Mouse (Mus musculus) forebrain, embryonic 14.5 days (tissue): Measurements from ENCODE around the gene Cdhr3. TPM values are rescaled to one million over a fixed set of nuclear protein-coding genes. Genes with fewer than 3 reads are reported as not detected.

ENCODE experiments used
- ATAC-seq: fragments of 200-750 bp; cut with Nextera tagmentation; 2 replicates; pipeline ENCODE4 v1.8.0; 2017; ENCODE audit warnings: mild to moderate bottlenecking, moderate library complexity
- DNase-seq: peaks from one replicate; pipeline ENCODE4 v3.0.0-alpha.2; 2015; ENCODE audit warnings: low spot score
- H3K27ac ChIP-seq: fragments of 300-500 bp; sonication (generic); 2 replicates; pipeline ENCODE4 v1.5.1; 2014; ENCODE audit warnings: low read depth, mild to moderate bottlenecking, control low read depth, low read length, moderate library complexity
- H3K27me3 ChIP-seq: fragments of 300-500 bp; sonication (generic); replicated peaks from 2 replicates; pipeline ENCODE4 v1.6.1; 2014; ENCODE audit warnings: low read length, control low read depth, mixed read lengths; ENCODE audit not compliant: control insufficient read depth, insufficient read depth
- H3K36me3 ChIP-seq: fragments of 300-500 bp; sonication (generic); 2 replicates; pipeline ENCODE4 v1.6.1; 2014; ENCODE audit warnings: low read length, control low read depth; ENCODE audit not compliant: control insufficient read depth, insufficient read depth
- H3K4me1 ChIP-seq: fragments of 300-500 bp; sonication (generic); 2 replicates; pipeline ENCODE4 v1.6.1; 2014; ENCODE audit warnings: antibody characterized with exemption, low read length, control low read depth; ENCODE audit not compliant: control insufficient read depth, insufficient read depth
- H3K4me2 ChIP-seq: fragments of 300-500 bp; sonication (generic); 2 replicates; pipeline ENCODE4 v1.6.1; 2014; ENCODE audit warnings: mild to moderate bottlenecking, control low read depth, low read length
- H3K4me3 ChIP-seq: fragments of 300-500 bp; sonication (generic); 2 replicates; pipeline ENCODE4 v1.5.1; 2014; ENCODE audit warnings: low read depth, low read length, control low read depth
- H3K9ac ChIP-seq: fragments of 300-500 bp; sonication (generic); 2 replicates; pipeline ENCODE4 v1.6.1; 2014; ENCODE audit warnings: mild to moderate bottlenecking, low read length, control low read depth, moderate library complexity
- H3K9me3 ChIP-seq: fragments of 300-500 bp; sonication (generic); replicated peaks from 2 replicates; pipeline ENCODE4 v1.6.1; 2016; ENCODE audit warnings: low read length, control low read depth, mixed read lengths; ENCODE audit not compliant: control insufficient read depth
- WGBS: fragments of 180-500 bp; shearing (Covaris S2); extraction: QIAGEN DNeasy Blood & Tissue Kit; methylation state at CpG from one replicate; pipeline ENCODE4 v1.1.7; 2014; 5-methylcytosine and 5-hydroxymethylcytosine counted together
- polyA plus RNA-seq: library from polyadenylated mRNA; unstranded; fragments of >200 nt; fragmentation: Nextera tagmentation; extraction: Ambion mirVana; gene quantifications from 2 replicates; pipeline ENCODE4 v1.2.1, GENCODE M21; 2014

Cdhr3 gene
- polyA plus RNA-seq = 0.08 and 0.16 TPM in 2 replicates

- H3K4me1 ChIP-seq = no peaks in the 10 kb centered on the region
- H3K27ac ChIP-seq = no peak within 1 kb of the TSS
- H3K27me3 ChIP-seq = no peaks in the 10 kb centered on the region
- no peak within 1 kb of the TSS for H3K4me3 ChIP-seq
- no peak for ATAC-seq
- no peak for DNase-seq
- no peaks in the 10 kb centered on the region for H3K36me3 ChIP-seq
- no peaks in the 10 kb centered on the region for H3K9me3 ChIP-seq
- no peak within 1 kb of the TSS for H3K4me2 ChIP-seq
- WGBS = 81% methylated on average over 6 of the region's 6 CpGs
- no peak within 1 kb of the TSS for H3K9ac ChIP-seq
These were observed at the start of gene Cdhr3 for GRCm38 (mm10) chr12:33092775-33093174. Gene Cdhr3 (minus strand): TSS chr12:33092875.

- Histone ChIP-seq H3K9me3 (no peaks in the 10 kb centered on the region), H3K36me3 (no peaks in the 10 kb centered on the region), H3K27me3 (no peaks in the 10 kb centered on the region), H3K4me3 (no peak overlapping the region), H3K4me1 (no peaks in the 10 kb centered on the region; the same call in 1 of the 2 replicates), H3K27ac (no peak overlapping the region), H3K4me2 (no peak overlapping the region), H3K9ac (no peak overlapping the region)
- DNase-seq = no peak
- ATAC-seq = no peak
- WGBS = 92% methylated on average over 3 of the region's 3 CpGs
These were observed 46.4 kb upstream of the Cdhr3 start for GRCm38 (mm10) chr12:33139083-33139482.

DNA sequence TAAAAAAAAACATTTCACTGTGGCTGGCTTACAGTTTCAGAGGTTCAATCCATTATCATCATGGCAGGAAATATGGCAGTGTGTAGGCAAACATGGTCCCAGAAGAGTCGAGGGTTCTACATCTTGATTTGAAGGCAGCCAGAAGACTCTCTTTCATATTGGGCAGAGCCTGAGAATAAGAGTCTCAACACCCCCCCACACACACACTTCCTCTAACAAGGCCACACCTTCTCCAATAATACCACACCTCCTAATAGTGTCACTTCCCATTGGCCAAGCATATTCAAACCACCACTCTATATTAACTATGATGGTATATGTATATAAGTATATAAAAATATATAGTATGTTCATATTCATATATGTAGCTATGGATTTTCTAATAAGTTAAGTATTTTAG, 45.2 kb upstream of the Cdhr3 start:
- ATAC-seq = no peak
- 100% methylated on average over 1 of the region's 1 CpGs for WGBS

DNA sequence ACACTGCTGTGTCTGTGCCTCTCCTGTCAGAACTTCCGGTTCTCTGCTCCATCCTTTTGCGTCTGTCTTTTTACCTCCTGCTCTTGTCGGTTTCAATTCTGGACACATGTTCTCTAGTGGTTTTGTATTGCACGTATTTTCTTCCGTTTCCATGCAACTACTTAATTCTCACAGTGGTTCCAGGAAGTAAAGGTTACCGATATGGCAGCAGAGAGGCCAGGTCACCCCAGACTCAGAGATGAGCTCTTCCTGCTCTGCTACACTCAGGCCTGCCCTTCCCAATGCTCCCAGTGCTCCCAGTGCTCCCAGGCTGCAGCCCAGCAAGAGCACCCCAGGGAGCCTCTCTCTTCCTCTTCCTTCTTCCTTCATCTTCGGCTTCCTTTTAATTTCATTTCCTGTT, 39.1 kb upstream of the Cdhr3 start:
- DNase-seq (no peak), ATAC-seq (no peak)
- 75% methylated on average over 7 of the region's 7 CpGs for WGBS
- Histone ChIP-seq H3K36me3 (no peaks in the 10 kb centered on the region), H3K27me3 (no peaks in the 10 kb centered on the region), H3K27ac (no peak overlapping the region), H3K9me3 (no peaks in the 10 kb centered on the region), H3K4me3 (no peak overlapping the region), H3K4me2 (no peak overlapping the region), H3K9ac (no peak overlapping the region), H3K4me1 (peaks cover 12% of the 10 kb centered on the region; the same call in 1 of the 2 replicates)

More for the DNA sequence above, 45.2 kb upstream of the Cdhr3 start:
- Histone ChIP-seq H3K27me3 (no peaks in the 10 kb centered on the region), H3K9ac (no peak overlapping the region), H3K36me3 (no peaks in the 10 kb centered on the region), H3K4me3 (no peak overlapping the region), H3K27ac (no peak overlapping the region), H3K4me1 (no peaks in the 10 kb centered on the region; the same call in 1 of the 2 replicates), H3K4me2 (no peak overlapping the region), H3K9me3 (no peaks in the 10 kb centered on the region)
- DNase-seq = no peak

DNA sequence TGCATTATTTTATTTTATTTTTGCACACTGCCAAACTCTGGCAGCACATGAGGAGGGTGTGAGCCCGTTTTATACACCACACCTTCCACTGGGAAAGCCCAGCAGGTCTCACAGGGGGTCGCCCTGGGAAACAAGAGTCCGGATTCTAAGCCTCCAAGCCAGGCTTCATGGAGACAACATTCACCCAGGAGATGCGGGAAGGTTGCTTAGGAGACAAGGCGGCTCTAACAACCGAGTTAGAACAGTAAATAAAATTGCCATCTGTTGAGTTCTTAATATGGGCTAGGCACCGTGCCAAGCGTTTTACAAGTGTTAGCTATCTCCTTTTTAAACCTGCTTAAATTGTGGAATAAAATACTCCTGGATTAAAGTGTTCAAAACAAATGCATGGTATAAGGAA, 37.7 kb upstream of the Cdhr3 start:
- H3K27ac ChIP-seq = peak overlapping the region; percentile 58; the same call in 1 of the 2 replicates
- no peaks in the 10 kb centered on the region for H3K9me3 ChIP-seq
- no peaks in the 10 kb centered on the region for H3K36me3 ChIP-seq
- no peaks in the 10 kb centered on the region for H3K27me3 ChIP-seq
- H3K4me1 ChIP-seq = peaks cover 12% of the 10 kb centered on the region; the same call in 1 of the 2 replicates
- DNase-seq (peak; percentile 85), ATAC-seq (peak; percentile 47; the same call in 1 of the 2 replicates)
- no peak overlapping the region for H3K9ac ChIP-seq
- no peak overlapping the region for H3K4me3 ChIP-seq
- WGBS = 25% methylated on average over 8 of the region's 8 CpGs
- H3K4me2 ChIP-seq = no peak overlapping the region

GRCm38 (mm10) chr12:33129410-33129809, 36.7 kb upstream of the Cdhr3 start:
- 7% methylated on average over 4 of the region's 4 CpGs for WGBS
- H3K9me3 ChIP-seq = no peaks in the 10 kb centered on the region
- H3K9ac ChIP-seq = no peak overlapping the region
- peak; percentile 55 for DNase-seq
- H3K27me3 ChIP-seq = no peaks in the 10 kb centered on the region
- H3K4me2 ChIP-seq = no peak overlapping the region
- H3K36me3 ChIP-seq = no peaks in the 10 kb centered on the region
- ATAC-seq = peak; percentile 22; the same call in 1 of the 2 replicates
- H3K27ac ChIP-seq = no peak overlapping the region
- H3K4me3 ChIP-seq = no peak overlapping the region
- H3K4me1 ChIP-seq = peaks cover 12% of the 10 kb centered on the region; the same call in 1 of the 2 replicates

GRCm38 (mm10) chr12:33128702-33129101, 36.0 kb upstream of the Cdhr3 start:
- no peak overlapping the region for H3K27ac ChIP-seq
- H3K9ac ChIP-seq = no peak overlapping the region
- ATAC-seq (peak; percentile 47), DNase-seq (peak; percentile 31)
- no peaks in the 10 kb centered on the region for H3K9me3 ChIP-seq
- no peak overlapping the region for H3K4me3 ChIP-seq
- H3K4me2 ChIP-seq = no peak overlapping the region
- 21% methylated on average over 7 of the region's 7 CpGs for WGBS
- H3K36me3 ChIP-seq = no peaks in the 10 kb centered on the region
- peaks cover 12% of the 10 kb centered on the region; the same call in 1 of the 2 replicates for H3K4me1 ChIP-seq
- no peaks in the 10 kb centered on the region for H3K27me3 ChIP-seq

DNA sequence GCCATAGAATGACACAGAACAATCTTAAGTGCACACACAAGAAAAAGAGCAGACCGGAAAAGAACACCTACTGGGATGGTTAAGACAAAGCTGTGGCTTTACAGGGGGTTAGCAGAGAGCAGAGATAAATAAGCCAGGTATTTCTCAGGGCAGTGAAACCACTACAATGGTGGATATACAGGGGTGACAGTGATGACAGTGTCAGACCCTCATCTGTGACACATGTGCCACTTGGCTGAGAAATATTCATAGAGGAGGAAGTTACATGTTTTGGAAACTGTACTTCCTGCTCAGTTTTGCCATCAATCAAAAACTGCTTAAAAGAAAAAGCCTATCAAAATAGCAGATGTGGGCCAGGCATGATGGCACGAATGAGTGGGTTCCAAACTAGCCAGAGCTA, 35.4 kb upstream of the Cdhr3 start:
- H3K4me3 ChIP-seq = no peak overlapping the region
- no peaks in the 10 kb centered on the region for H3K36me3 ChIP-seq
- no peak for DNase-seq
- H3K9me3 ChIP-seq = no peaks in the 10 kb centered on the region
- H3K27ac ChIP-seq = no peak overlapping the region
- no peak overlapping the region for H3K4me2 ChIP-seq
- WGBS = 86% methylated on average over 2 of the region's 2 CpGs
- ATAC-seq = no peak
- no peaks in the 10 kb centered on the region for H3K27me3 ChIP-seq
- H3K9ac ChIP-seq = no peak overlapping the region
- peaks cover 12% of the 10 kb centered on the region; the same call in 1 of the 2 replicates for H3K4me1 ChIP-seq

DNA sequence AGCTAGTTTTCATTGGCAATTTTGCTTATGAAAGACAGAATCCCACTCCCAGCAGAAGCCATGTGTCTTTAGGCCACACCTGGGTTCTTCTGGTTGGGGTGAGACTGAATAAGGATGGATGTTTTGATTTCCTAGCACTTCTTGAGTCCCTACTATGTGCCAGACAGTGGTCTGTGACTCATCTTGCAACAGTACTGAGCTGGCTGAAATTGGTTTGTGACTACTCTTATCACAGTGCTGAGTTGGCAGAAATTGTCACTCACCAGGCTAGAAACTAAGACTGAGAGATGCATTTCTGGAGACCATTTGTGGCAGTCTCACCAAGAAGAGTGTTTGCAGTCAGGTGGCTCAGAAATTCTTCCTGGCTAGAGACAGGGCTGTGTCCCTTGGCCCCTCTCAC, 33.6 kb upstream of the Cdhr3 start:
- Histone ChIP-seq H3K27ac (no peak overlapping the region), H3K4me2 (no peak overlapping the region), H3K4me1 (peaks cover 12% of the 10 kb centered on the region; the same call in 1 of the 2 replicates), H3K4me3 (no peak overlapping the region), H3K9ac (no peak overlapping the region), H3K27me3 (no peaks in the 10 kb centered on the region), H3K9me3 (no peaks in the 10 kb centered on the region), H3K36me3 (no peaks in the 10 kb centered on the region)
- DNase-seq (no peak), ATAC-seq (no peak)
